Mouse (Mus musculus): ENCODE data around the gene Mrpl40. TPM values are rescaled to one million over a fixed set of nuclear protein-coding genes. Genes with fewer than 3 reads are reported as not detected.

The Mrpl40 gene
- 10 to 100 TPM; 37.1 to 41.2 TPM for total RNA-seq (2023)

GRCm38 (mm10) chr16:18876442-18877308 is at the start of gene Mrpl40, which contains the start of gene Hira:
Gene Mrpl40 (minus strand): TSS chr16:18876862.
Gene Hira (plus strand): TSS chr16:18877037.

GRCm38 (mm10) chr16:18836468-18837208 is 40.0 kb downstream of the Mrpl40 start, which contains the start of the genes 2510002D24Rik and Gm28539:
Gene 2510002D24Rik (plus strand): TSS chr16:18836578.
Gene Gm28539 (plus strand): TSS chr16:18836584.

Other genes with a start within 250 kb of the Mrpl40 start
- gene Sept5, start 246.9 kb downstream of the Mrpl40 start, total RNA-seq (2023), result under 1 TPM; 0.21 to 0.26 TPM
- not detected for gene Cldn5, start 100.0 kb downstream of the Mrpl40 start, total RNA-seq (2023)
- 100 to 1,000 TPM; 107 to 114 TPM for gene Ufd1, start 65.1 kb downstream of the Mrpl40 start, total RNA-seq (2023)
- 1 to 10 TPM; 4.3 to 6.8 TPM for gene Cdc45, start 64.9 kb downstream of the Mrpl40 start, total RNA-seq (2023)
- gene 2510002D24Rik, start 40.3 kb downstream of the Mrpl40 start, total RNA-seq (2023), result 10 to 100 TPM; 54.9 to 59.3 TPM
- 1 to 10 TPM in 1 of 2 experiments, not detected in 1; 4.9 TPM for gene Gm28539, start 40.3 kb downstream of the Mrpl40 start, total RNA-seq (2023)
- gene Hira, start 175 bp upstream of the Mrpl40 start, total RNA-seq (2023), result 100 to 1,000 TPM in 1 of 2 experiments, 10 to 100 TPM in 1; 84.5 to 111 TPM

All from T-cell, adult 66 days (primary cell).